Mouse (Mus musculus) left cerebral cortex, postnatal 14 days (tissue): ENCODE data around the gene Gpatch3. TPM values are rescaled to one million over a fixed set of nuclear protein-coding genes. Genes with fewer than 3 reads are reported as not detected.

Experiments used
- DNase-seq, 2 experiments: peaks; one replicate each; pipeline ENCODE4 v3.0.0; 2021 to 2022; ENCODE audit warnings: low spot score in 2 of 2, mixed read lengths in 1 of 2
- intact Hi-C: fragments of 180-260 bp; cut with DNase I; formaldehyde crosslinking; loops from one replicate; pipeline ENCODE4 v1.15.1; 2025
- total RNA-seq, 2 experiments: library from RNA; stranded (reverse); gene quantifications; 2 replicates each; pipeline ENCODE4 v1.2.3; 2021

Gene Gpatch3
- total RNA-seq, 2 experiments from 2014 or later = 9.2 to 9.6 TPM

GRCm38 (mm10) chr4:133577983-133578382 lies 3.4 kb downstream of the Gpatch3 start:
- DNase-seq = no peak
- intact Hi-C loops = no loop called here

GRCm38 (mm10) chr4:133583690-133584058 lies 9.1 kb downstream of the Gpatch3 start:
- intact Hi-C loops = no loop called here
- no peak for DNase-seq

- peak; percentile 85 for DNase-seq
- intact Hi-C loops = no loop called here
These were observed 9.8 kb downstream of the Gpatch3 start, which contains the start of gene Gpn2 for GRCm38 (mm10) chr4:133584059-133584951. Gene Gpn2 (plus strand): TSS chr4:133584362.

GRCm38 (mm10) chr4:133592570-133592969 lies 18.0 kb downstream of the Gpatch3 start:
- peak; percentile 37 to 69 for DNase-seq
- intact Hi-C loops = loop anchor here (1.0 to 5.0 kb wide), 2 partner anchors 60 to 237 kb away; partner anchors contain the start of gene Zdhhc18

GRCm38 (mm10) chr4:133595538-133595937 lies 21.0 kb downstream of the Gpatch3 start:
- intact Hi-C loops = loop anchor here (5.0 kb wide), 1 partner anchor 37 kb away; no protein-coding TSS in a partner anchor
- DNase-seq = no peak

GRCm38 (mm10) chr4:133596084-133596483 lies 21.5 kb downstream of the Gpatch3 start:
- intact Hi-C loops = loop anchor here (5.0 kb wide), 1 partner anchor 36 kb away; no protein-coding TSS in a partner anchor
- no peak for DNase-seq

- intact Hi-C loops = loop anchor here (5.0 kb wide), 1 partner anchor 34 kb away; no protein-coding TSS in a partner anchor
These were observed 24.1 kb downstream of the Gpatch3 start for GRCm38 (mm10) chr4:133598616-133599015.

GRCm38 (mm10) chr4:133599116-133599515 lies 24.6 kb downstream of the Gpatch3 start:
- intact Hi-C loops = loop anchor here (5.0 kb wide), 1 partner anchor 33 kb away; no protein-coding TSS in a partner anchor
- DNase-seq = no peak

More at GRCm38 (mm10) chr4:133598616-133599015, 24.1 kb downstream of the Gpatch3 start:
- DNase-seq = no peak

GRCm38 (mm10) chr4:133599571-133600073 lies 25.1 kb downstream of the Gpatch3 start:
- intact Hi-C loops = loop anchor here (5.0 kb wide), 1 partner anchor 33 kb away; no protein-coding TSS in a partner anchor
- DNase-seq = peak; percentile 78 to 79

GRCm38 (mm10) chr4:133600306-133600705 lies 25.8 kb downstream of the Gpatch3 start:
- no peak for DNase-seq
- intact Hi-C loops = no loop called here

- no peak for DNase-seq
- intact Hi-C loops = no loop called here
These were observed 27.2 kb downstream of the Gpatch3 start, which contains the start of gene Sfn for GRCm38 (mm10) chr4:133601721-133602218. Gene Sfn (minus strand): TSS chr4:133602168.

GRCm38 (mm10) chr4:133603056-133603455 lies 28.5 kb downstream of the Gpatch3 start:
- intact Hi-C loops = no loop called here
- DNase-seq = no peak

GRCm38 (mm10) chr4:133604175-133604574 lies 29.6 kb downstream of the Gpatch3 start:
- intact Hi-C loops = no loop called here
- no peak for DNase-seq

- no peak for DNase-seq
- intact Hi-C loops = no loop called here
These were observed 30.3 kb downstream of the Gpatch3 start for GRCm38 (mm10) chr4:133604856-133605255.

GRCm38 (mm10) chr4:133605330-133605729 lies 30.8 kb downstream of the Gpatch3 start:
- DNase-seq = no peak
- intact Hi-C loops = no loop called here

- DNase-seq = no peak
- intact Hi-C loops = no loop called here
These were observed 32.7 kb downstream of the Gpatch3 start for GRCm38 (mm10) chr4:133607284-133607683.

GRCm38 (mm10) chr4:133609719-133610118 lies 35.2 kb downstream of the Gpatch3 start:
- DNase-seq = peak; percentile 68 to 79
- intact Hi-C loops = no loop called here

- no peak for DNase-seq
- intact Hi-C loops = no loop called here
These were observed 37.3 kb downstream of the Gpatch3 start for GRCm38 (mm10) chr4:133611815-133612214.

- intact Hi-C loops = no loop called here
- no peak for DNase-seq
These were observed 37.9 kb downstream of the Gpatch3 start for GRCm38 (mm10) chr4:133612416-133612815.

- intact Hi-C loops = no loop called here
- DNase-seq = no peak
These were observed 38.5 kb downstream of the Gpatch3 start for GRCm38 (mm10) chr4:133613026-133613425.
